Mouse (Mus musculus): ENCODE measurements around the gene Gpr150. TPM values are rescaled to one million over a fixed set of nuclear protein-coding genes. Genes with fewer than 3 reads are reported as not detected.

Gene Gpr150
- polyA plus RNA-seq, 1 experiment from 2014 or later = 2.5 TPM

Other genes starting within 250 kb of the Gpr150 start
- gene Glrx, start 217.1 kb downstream of the Gpr150 start, polyA plus RNA-seq (2015; fragmentation: Nextera tagmentation; extraction: Ambion mirVana) = 43.4 and 44.4 TPM in 2 replicates
- 22.9 and 23.2 TPM in 2 replicates for gene Rhobtb3, start 113.1 kb downstream of the Gpr150 start, polyA plus RNA-seq (2015; fragmentation: Nextera tagmentation; extraction: Ambion mirVana)
- gene Spata9, start 89.8 kb downstream of the Gpr150 start, polyA plus RNA-seq (2015; fragmentation: Nextera tagmentation; extraction: Ambion mirVana) = 2.2 and 3.6 TPM in 2 replicates
- gene Rfesd, start 38.3 kb downstream of the Gpr150 start, polyA plus RNA-seq (2015; fragmentation: Nextera tagmentation; extraction: Ambion mirVana) = 18.8 and 19.0 TPM in 2 replicates
- gene Arsk, start 41.7 kb upstream of the Gpr150 start, polyA plus RNA-seq (2015; fragmentation: Nextera tagmentation; extraction: Ambion mirVana) = 3.6 and 4.0 TPM in 2 replicates
- gene Ttc37, start 41.7 kb upstream of the Gpr150 start, polyA plus RNA-seq (2015; fragmentation: Nextera tagmentation; extraction: Ambion mirVana) = 9.0 and 9.5 TPM in 2 replicates
- gene Fam81b, start 248.1 kb upstream of the Gpr150 start, polyA plus RNA-seq (2015; fragmentation: Nextera tagmentation; extraction: Ambion mirVana) = 0.25 and 1.00 TPM in 2 replicates

Measured in midbrain, embryonic 15.5 days (tissue).